22 mouse cellular contexts compared by ENCODE assay signal in genomic region chr3:31327791-31328190, GRCm38 (mm10). TPM values are rescaled to one million over a fixed set of nuclear protein-coding genes. Genes with fewer than 3 reads are reported as not detected.
A peak's percentile ranks its signal among the peaks of the same experiment; 100 is the strongest.
DNase-seq lines count a peak whose midpoint lies in the region.
"Had no signal": no experiment of that assay in that cellular context is flagged by ENCODE, and none has a peak within 500 bp of the region (broad histone marks: within the 10 kb centered on the region; RNA-seq: fewer than 3 reads in every experiment).

No protein-coding gene starts in this region.

- no peak overlapping the region for H3K4me3 ChIP-seq in hindbrain, embryonic 10.5 days
- H3K4me3 ChIP-seq: embryonic facial prominence, embryonic 10.5 days; embryonic facial prominence, embryonic 13.5 days; forebrain, embryonic 10.5 days; gastrocnemius, adult 2 months; hindbrain, embryonic 13.5 days had no signal

- DNase-seq in layer of hippocampus, adult 11-12 months (ENCODE audit: low spot score), result peak; percentile 21
- no peak for DNase-seq in layer of hippocampus, postnatal 10 days (ENCODE audit: low spot score in 2 of 2)
- DNase-seq in layer of hippocampus, adult 9-11 months, result peak; percentile 26
- no peak for DNase-seq in layer of hippocampus, postnatal 36 days
- peak; percentile 64 for DNase-seq in brain, adult 2 months (ENCODE audit: low read depth, low spot score)
- no peak for DNase-seq in kidney, postnatal 14 days
- DNase-seq in hindbrain, embryonic 10.5 days (ENCODE audit: low spot score), result no peak
- DNase-seq: adrenal gland, adult 8-10 months; adrenal gland, postnatal 25 days; cerebellum, adult 11 months; cerebellum, adult 2 months; cerebellum, adult 9-11 months; cerebellum, postnatal 25 days; gastrocnemius, adult 2 months; gastrocnemius, postnatal 14 days; heart, adult 11 months had no signal

- H3K27me3 ChIP-seq in hindbrain, embryonic 10.5 days (ENCODE audit: insufficient read depth, poor library complexity, severe bottlenecking), result no peaks in the 10 kb centered on the region
- H3K27me3 ChIP-seq: embryonic facial prominence, embryonic 13.5 days; hindbrain, embryonic 13.5 days had no signal

- no peaks in the 10 kb centered on the region for H3K36me3 ChIP-seq in hindbrain, embryonic 10.5 days
- H3K36me3 ChIP-seq: embryonic facial prominence, embryonic 10.5 days; embryonic facial prominence, embryonic 13.5 days; forebrain, embryonic 10.5 days; hindbrain, embryonic 13.5 days had no signal

- H3K27ac ChIP-seq in hindbrain, embryonic 10.5 days, result no peak overlapping the region
- H3K27ac ChIP-seq: embryonic facial prominence, embryonic 10.5 days; embryonic facial prominence, embryonic 13.5 days; forebrain, embryonic 10.5 days; gastrocnemius, adult 2 months; hindbrain, embryonic 13.5 days had no signal

- H3K4me1 ChIP-seq in hindbrain, embryonic 10.5 days (replicated peaks), result no peaks in the 10 kb centered on the region
- H3K4me1 ChIP-seq: embryonic facial prominence, embryonic 13.5 days; forebrain, embryonic 10.5 days; hindbrain, embryonic 13.5 days had no signal

- 96% methylated on average over 5 of the region's 5 CpGs for WGBS in hindbrain, embryonic 10.5 days

- H3K9me3 ChIP-seq in hindbrain, embryonic 10.5 days, result no peaks in the 10 kb centered on the region
- H3K9me3 ChIP-seq: embryonic facial prominence, embryonic 10.5 days; embryonic facial prominence, embryonic 13.5 days; forebrain, embryonic 10.5 days; hindbrain, embryonic 13.5 days had no signal

RNA-seq across cellular contexts. Expression of gene Slc7a14, which starts 17.6 kb away (rescaled TPM):
- total RNA-seq in layer of hippocampus, postnatal 10 days (2021), result 10 to 100 TPM; 47.7 to 53.4 TPM
- total RNA-seq in layer of hippocampus, postnatal 36 days (2021), result 10 to 100 TPM; 85.1 to 89.4 TPM
- 0.55 and 0.76 TPM in 2 replicates for polyA plus RNA-seq in hindbrain, embryonic 10.5 days (2016; fragmentation: Nextera tagmentation; extraction: Ambion mirVana)
- total RNA-seq: common myeloid progenitor, adult 5-6 weeks; hematopoietic stem cell, adult 5-6 weeks had no signal

Comparison
In these comparisons a context has a peak if more than half of its experiments do, and no peak if none do; other contexts are left out.
1. DNase-seq: peak in layer of hippocampus, adult 11-12 months (single experiment), layer of hippocampus, adult 9-11 months (single experiment) and brain, adult 2 months (single experiment); none in layer of hippocampus, postnatal 10 days (0 of 2), layer of hippocampus, postnatal 36 days (0 of 2), kidney, postnatal 14 days (single experiment) and hindbrain, embryonic 10.5 days (single experiment).